Mouse (Mus musculus) cerebellum, adult 18-20 months (tissue): Measurements from ENCODE around the gene Celf1.
"Not testable (repeated sequence)": the region's sequence is repeated elsewhere in the genome, so short reads cannot be mapped to it uniquely, and the experiment has no call there.

Experiments
- DNase-seq, 2 experiments: peaks; one replicate each; pipeline ENCODE4 v3.0.0; 2021

Gene Celf1

GRCm38 (mm10) chr2:91023956-91024355 is 83.8 kb downstream of the Celf1 start:
- DNase-seq, result no peak

DNA sequence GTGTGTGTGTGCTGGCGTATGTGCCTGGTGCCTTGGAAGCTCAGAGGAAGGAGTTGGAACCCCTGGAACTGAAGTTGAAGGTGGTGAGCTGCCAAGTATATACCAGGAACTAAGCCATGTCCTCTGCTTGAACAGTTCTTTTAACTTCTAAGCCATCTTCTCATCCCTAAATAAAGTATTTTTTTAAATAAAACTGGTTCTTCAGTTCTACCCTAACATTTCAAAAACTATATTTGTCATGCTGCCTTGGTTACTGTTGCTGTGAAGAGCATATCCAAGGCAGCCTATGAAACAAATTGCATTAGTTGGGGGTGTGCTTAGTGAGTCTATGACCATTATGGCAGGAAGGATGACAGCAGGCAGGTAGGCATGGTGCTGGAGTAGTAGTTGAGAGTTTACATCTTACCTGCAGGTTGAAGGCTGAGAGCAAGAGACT is 84.9 kb downstream of the Celf1 start:
- no peak for DNase-seq

DNA sequence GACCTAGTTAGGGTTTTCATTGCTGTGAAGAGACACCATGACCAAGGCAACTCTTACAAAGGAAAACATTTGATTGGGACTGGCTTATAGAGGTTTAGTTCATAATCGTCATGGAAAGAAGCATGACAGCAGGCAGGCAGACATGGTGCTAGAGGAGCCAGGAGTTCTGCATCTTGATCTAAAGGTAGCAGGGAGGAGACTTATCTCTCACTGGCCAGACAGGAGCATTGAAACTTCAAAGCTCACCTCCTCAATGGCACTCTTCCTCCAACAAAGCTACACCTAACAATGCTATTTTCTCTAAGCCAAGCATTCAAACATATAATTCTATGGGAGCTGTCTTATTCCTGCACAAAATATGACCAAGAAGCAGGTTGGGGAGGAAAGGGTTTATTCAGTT is 86.3 kb downstream of the Celf1 start:
- no peak for DNase-seq

GRCm38 (mm10) chr2:91027391-91028214 is 87.4 kb downstream of the Celf1 start:
- DNase-seq, result no peak

DNA sequence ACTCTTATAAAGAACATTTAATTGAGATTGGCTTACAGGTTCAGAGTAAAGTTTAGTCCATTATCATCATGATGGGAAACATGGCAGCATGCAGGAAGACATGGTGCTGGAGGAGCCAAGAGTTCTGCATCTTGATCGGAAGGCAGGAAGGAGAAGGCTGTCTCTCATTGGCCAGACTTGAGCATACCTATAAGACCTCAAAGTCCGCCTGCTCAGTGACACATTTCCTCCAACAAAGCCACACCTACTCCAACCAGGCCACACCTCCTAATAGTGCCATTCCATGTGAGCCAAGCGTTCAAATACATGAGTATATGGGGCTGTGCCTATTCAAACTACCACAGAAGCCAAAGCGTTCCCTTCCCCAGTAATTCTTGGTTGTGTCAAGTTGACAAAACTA is 91.0 kb downstream of the Celf1 start:
- no peak for DNase-seq

- no peak for DNase-seq
These were observed 92.8 kb downstream of the Celf1 start for GRCm38 (mm10) chr2:91033000-91033399.

DNA sequence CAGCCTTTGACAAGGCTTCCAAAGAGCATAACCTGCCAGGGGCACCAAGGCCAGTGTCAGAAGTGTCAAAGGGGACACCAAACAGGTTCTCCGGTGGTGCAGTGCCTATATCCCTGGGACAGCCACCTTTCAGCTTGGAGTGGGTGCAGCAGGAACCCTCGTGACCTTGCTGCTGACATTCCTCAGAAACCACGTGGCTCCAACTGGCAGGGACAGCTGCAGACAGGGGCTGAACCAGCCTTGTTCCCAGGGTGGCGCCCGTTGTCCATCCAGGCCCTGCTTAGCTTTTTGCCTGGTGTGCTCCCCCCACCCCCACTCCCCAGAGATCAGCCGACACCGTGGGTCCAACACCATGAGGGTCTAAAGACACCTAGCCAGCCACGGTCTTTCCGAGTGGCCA is 95.2 kb downstream of the Celf1 start, which contains the start of gene Rapsn:
TSS of gene Rapsn (plus strand) at position 236 of the 400 bp plus-strand sequence.
- no peak for DNase-seq

- DNase-seq, result no peak
These were observed 101.6 kb downstream of the Celf1 start for GRCm38 (mm10) chr2:91041786-91042185.

DNA sequence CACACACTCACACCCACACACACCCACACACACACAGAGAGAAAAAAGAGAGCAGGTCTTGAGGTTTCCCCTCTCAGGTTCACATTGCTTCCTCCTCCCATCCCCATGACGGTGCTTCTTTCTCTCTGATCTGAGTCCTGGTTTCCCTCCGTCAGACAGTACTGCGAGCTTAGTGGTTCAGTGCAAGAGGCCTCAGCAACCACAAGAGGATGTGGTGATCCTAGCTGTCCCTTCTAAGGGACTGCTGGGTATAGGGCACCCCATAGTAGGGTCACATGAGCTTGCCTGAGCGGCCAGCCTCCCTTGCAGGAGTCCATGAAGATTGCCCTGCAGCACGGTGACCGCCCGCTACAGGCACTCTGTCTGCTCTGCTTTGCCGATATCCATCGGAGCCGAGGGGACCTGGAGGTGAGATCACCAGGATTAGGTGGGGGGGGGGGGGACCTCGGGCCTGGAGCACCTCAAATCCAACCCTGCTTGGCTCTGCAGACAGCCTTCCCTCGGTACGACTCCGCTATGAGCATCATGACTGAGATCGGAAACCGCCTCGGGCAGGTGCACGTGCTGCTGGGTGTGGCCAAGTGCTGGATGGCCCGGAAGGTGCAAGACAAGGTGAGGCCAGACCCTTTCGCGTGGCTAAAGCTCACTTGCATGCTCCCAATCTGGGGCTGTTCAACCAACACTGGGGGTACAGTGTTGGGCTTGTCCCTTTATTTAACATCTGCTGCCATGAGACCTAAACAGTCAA is 102.6 kb downstream of the Celf1 start:
- DNase-seq, result no peak

DNA sequence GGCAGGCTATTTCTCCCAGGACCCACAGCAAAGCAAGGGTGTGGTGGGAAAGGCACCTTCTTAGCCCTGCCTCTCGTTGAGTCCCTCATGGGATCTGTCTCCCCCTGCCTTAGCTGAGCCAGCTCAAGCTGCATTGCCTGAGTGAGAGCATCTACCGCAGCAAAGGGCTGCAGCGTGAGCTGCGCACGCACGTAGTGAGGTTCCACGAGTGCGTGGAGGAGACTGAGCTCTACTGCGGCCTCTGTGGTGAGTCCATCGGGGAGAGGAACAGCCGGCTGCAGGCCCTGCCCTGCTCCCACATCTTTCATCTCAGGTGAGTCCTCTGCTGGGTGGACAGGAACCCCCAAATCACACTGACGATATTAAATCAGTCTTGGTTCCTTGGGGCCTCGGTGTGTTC is 104.5 kb downstream of the Celf1 start:
- no peak for DNase-seq

DNA sequence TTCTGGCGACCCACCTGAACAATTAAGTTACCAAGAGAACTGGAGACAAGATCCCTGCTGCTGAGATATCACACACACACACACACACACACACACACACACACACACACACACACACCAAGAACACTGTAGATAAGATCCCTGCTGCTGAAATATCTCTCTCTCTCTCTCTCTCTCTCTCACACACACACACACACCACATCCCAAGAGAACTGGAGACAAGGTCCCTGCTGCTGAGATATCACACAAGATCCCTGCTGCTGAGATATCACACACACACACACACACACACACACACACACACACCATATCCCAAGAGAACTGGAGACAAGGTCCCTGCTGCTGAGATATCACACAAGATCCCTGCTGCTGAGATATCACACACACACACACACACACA is 105.6 kb downstream of the Celf1 start:
- DNase-seq, result not testable (repeated sequence)

DNA sequence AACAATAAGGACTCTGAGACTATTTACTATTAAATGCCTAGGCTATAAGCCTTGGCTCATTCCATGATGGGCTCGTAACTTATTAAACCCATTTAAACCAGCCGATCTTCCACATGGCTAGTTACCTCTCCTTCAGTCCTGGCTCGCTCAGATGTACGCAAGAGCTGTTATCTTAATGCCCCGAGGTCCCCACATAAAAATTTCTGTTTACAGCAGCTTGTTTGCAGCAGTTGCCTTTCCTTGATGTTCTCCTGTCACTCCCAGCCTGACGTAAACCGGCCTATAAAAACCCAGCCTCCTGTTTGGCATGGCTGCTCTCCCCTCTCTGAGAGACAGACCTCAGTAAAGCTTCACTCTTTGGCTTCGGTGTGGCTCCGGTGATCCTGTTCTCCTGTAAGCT is 107.2 kb downstream of the Celf1 start:
- DNase-seq, result no peak

GRCm38 (mm10) chr2:91051917-91052316 is 111.7 kb downstream of the Celf1 start:
- DNase-seq, result no peak

DNA sequence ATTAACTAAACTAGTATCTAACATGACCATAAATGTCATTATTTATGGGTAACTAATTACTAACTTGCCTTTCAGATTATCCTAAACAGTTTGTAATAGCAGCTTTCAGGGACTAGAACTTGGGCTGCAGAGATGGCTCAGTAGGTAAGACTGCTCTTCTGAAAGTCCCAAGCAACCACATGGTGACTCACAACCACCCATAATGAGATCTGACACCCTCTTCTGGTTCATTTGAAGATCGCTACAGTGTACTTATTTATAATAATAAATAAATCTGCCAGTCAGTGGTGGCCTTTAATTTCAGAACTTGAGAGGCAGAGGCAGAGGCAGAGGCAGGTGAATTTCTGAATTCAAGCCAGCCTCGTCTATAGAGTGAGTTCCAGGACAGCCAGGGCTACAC is 112.6 kb downstream of the Celf1 start:
- DNase-seq, result no peak

- no peak for DNase-seq
These were observed 113.2 kb downstream of the Celf1 start for GRCm38 (mm10) chr2:91053181-91053933.

DNA sequence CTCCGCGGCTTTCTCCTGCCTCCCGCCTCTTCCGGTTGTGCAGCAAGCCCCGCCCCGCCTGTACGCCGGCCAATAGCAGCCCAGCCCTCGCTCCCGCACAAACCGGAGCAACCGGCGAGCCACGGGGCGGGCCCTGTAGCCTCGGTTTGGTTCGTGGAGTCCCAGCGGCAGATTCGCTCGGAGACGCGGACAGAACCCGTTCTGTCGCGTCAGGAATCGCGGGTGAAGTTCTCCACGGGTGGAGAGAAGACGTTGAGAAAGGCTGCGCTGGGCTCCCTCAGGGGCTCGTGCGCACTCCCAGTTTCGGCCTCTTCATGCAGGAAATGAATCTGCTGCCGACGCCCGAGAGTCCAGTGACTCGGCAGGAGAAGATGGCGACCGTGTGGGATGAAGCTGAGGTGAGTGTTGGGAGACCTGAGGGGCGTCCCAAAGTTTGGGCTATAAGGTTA is 113.8 kb downstream of the Celf1 start, which contains the start of gene Psmc3:
TSS of gene Psmc3 (plus strand) at position 76 of the 449 bp plus-strand sequence.
- peak; percentile 98 to 99 for DNase-seq

DNA sequence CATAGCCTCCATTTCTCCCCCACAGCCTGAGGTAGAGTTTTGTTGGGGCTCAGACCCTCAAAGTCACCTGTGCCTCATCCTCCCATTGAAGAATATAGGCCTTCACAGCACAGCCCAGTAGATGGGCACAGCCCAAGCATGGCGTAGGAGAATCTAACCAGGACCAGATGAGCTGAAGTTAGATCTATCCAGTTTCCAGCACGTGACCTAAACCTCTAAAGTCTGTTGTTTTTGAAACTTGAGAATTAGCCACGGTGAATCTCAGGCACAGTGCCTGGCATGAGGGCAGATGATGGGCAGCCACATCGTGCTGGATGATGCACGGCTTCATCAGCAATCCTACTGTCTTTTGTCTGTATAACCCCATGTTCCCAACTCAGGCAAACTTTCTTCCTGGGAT is 118.3 kb downstream of the Celf1 start:
- DNase-seq, result no peak

DNA sequence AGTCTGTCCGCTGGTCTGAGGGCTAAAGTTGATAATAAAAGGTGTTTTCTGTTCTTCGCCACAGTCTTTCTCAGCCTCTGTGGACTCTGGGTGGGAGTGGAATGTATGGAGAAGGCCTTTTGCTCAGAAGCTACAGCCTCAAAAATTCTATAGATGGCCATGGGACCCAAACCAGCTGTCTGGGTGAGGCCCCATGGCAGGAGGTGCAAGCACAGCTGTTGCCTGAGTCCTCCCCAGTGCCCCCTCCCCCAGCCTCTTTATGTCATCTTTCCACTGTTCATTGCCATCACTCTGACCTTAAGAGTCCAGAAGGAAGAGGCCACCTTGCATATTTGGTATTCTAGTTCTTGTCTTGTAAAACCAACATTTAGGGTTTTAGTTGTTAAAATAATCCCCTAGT is 119.2 kb downstream of the Celf1 start:
- no peak for DNase-seq

- no peak for DNase-seq
These were observed 120.6 kb downstream of the Celf1 start for GRCm38 (mm10) chr2:91060544-91061355.

DNA sequence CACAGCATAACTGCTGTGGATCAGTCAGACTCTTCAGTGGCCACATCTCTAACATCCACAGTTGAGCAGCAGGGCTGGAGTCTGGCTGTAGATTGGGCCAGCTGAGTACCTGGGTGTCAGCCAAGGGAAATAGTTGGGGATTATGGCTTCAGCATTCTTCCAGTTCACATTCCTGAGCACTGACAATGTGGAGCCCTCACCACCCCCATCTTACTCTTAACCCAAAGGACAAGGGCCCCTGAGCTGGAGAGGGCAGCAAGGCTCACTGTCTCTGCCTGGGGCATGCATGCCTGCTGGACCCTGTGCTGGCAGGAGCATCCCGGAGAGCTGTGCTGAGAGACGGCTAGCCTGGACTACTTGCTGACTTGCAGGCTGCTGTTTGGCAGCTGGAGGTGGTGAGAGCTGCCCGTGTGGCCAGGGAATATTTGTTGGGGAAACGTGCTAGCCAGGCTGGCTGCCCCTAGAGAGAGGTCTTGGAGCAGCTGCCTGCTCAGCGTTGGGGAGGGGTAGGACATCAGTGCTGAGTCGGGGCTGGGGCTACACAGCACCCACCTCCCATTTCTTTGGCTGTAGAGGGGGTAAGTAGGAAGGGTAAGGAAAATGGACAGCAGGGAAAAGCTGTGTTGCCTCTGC is 121.8 kb downstream of the Celf1 start:
- DNase-seq, result no peak

DNA sequence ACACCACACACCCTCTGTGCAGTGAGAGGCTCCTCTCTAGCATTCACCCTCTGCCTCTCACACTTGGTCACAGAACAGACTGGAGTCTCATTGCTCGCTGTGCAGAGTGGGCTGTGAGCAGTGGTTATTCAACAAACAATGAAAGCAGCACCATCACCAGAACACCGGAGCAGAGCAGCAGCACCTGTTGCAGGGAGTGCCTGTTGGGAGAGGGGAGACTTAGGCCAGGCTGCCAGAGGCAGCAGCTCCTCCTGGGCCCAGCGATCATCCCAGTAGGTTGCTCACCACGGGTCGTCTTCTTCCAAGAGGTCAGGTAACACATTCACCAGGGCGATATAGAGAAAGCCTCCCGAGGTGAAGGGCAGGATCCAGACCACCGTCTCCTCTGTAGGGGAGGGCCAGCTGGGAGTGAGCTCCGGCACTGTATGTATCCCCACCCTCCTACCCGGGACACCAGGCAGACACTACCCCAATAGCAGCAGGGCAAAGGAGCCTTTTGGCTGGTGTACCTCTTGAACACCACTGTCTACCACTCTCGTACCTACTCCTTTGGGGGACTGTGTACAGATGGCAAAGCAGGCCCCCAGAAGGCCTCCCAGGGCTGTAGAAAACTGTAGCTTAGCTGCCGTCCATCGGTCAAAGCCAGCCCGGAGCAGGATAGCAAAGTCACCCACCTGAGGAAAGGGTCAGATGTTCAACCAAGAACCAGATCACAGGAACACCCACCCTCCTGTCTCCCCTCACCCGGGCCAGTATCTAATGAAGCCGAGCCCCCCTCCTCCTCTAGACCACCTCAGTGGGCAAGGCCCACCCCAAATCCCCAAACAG is 122.8 kb downstream of the Celf1 start:
- no peak for DNase-seq
